Mouse (Mus musculus) ES-E14 (cell line): ENCODE data around the gene Fsd2. TPM values are rescaled to one million over a fixed set of nuclear protein-coding genes. Genes with fewer than 3 reads are reported as not detected.

Source experiments
- DNase-seq: peaks from one replicate; pipeline ENCODE4 v3.0.0-alpha.2; 2013; ENCODE audit warnings: low read depth, low spot score
- H3K27ac ChIP-seq: 2 replicates; pipeline ENCODE4 v1.5.1; 2012; ENCODE audit warnings: low read depth, mild to moderate bottlenecking, low read length, moderate library complexity, mixed read lengths; ENCODE audit not compliant: poor library complexity, insufficient read depth, severe bottlenecking
- H3K36me3 ChIP-seq: 2 replicates; pipeline ENCODE4 v1.6.1; 2012; ENCODE audit warnings: mild to moderate bottlenecking, low read length, moderate library complexity, mixed read lengths; ENCODE audit not compliant: control insufficient read depth, poor library complexity, insufficient read depth, severe bottlenecking
- H3K4me1 ChIP-seq, 2 experiments: fragments of 150-350 bp in 1 of 2; sonication (generic) in 1 of 2; 2 replicates each; pipeline ENCODE4 v1.6.1; 2012; ENCODE audit warnings: low read length in 2 of 2, mild to moderate bottlenecking in 1 of 2, mixed read lengths in 1 of 2; ENCODE audit not compliant: control insufficient read depth in 2 of 2, insufficient read depth in 2 of 2, poor library complexity in 1 of 2
- H3K4me3 ChIP-seq, 2 experiments: fragments of 150-350 bp in 1 of 2; sonication (generic) in 1 of 2; 2 replicates each; pipeline ENCODE4 v1.5.1; 2012; ENCODE audit warnings: low read length in 2 of 2, low read depth in 1 of 2, mild to moderate bottlenecking in 1 of 2, mixed read lengths in 1 of 2; ENCODE audit not compliant: insufficient read depth in 1 of 2, poor library complexity in 1 of 2, severe bottlenecking in 1 of 2
- H3K9ac ChIP-seq: 2 replicates; pipeline ENCODE4 v1.6.1; 2012; ENCODE audit warnings: low read depth, mild to moderate bottlenecking, low read length, mixed read lengths; ENCODE audit not compliant: poor library complexity, insufficient read depth, severe bottlenecking
- H3K9me3 ChIP-seq: fragments of 150-350 bp; sonication (generic); 2 replicates; pipeline ENCODE4 v1.6.1; 2012; ENCODE audit warnings: low read depth, mild to moderate bottlenecking, low read length; ENCODE audit not compliant: control insufficient read depth, insufficient read depth
- CHD2 ChIP-seq: IDR thresholded peaks from 2 replicates; pipeline ENCODE4 v1.6.1; 2014; ENCODE audit warnings: mild to moderate bottlenecking, low read depth, low read length, inconsistent platforms
- HCFC1 ChIP-seq: IDR thresholded peaks from 2 replicates; pipeline ENCODE4 v1.6.1; 2012; ENCODE audit warnings: low read length, inconsistent platforms, borderline replicate concordance; ENCODE audit not compliant: insufficient read depth
- MAFK ChIP-seq: IDR thresholded peaks from 2 replicates; pipeline ENCODE4 v1.6.1; 2014; ENCODE audit warnings: mild to moderate bottlenecking, low read depth, low read length, inconsistent platforms; ENCODE audit not compliant: insufficient read depth
- ZC3H11A ChIP-seq: IDR thresholded peaks from 2 replicates; pipeline ENCODE4 v1.6.1; 2012; ENCODE audit warnings: low read depth, mild to moderate bottlenecking, inconsistent platforms, low read length, borderline replicate concordance
- ZNF384 ChIP-seq: IDR thresholded peaks from 2 replicates; pipeline ENCODE4 v1.6.1; 2012; ENCODE audit warnings: low read depth, low read length, inconsistent platforms
- in situ Hi-C, 2 experiments: fragments of 600-800 bp; cut with MboI; formaldehyde crosslinking; loops; one replicate each; pipeline ENCODE4 v1.15.1; 2025; ENCODE audit warnings: low sequenced_read_pairs in 2 of 2, inconsistent platforms in 1 of 2; ENCODE audit not compliant: unreplicated experiment in 2 of 2
- total RNA-seq: library from RNA; depleted of rRNA; stranded (reverse); fragments of 300-350 nt; gene quantifications from 2 replicates; pipeline ENCODE4 v1.2.3, GENCODE M21; 2012; rRNA removed

Fsd2 gene
- total RNA-seq, 1 experiment = 0.09 TPM

DNA sequence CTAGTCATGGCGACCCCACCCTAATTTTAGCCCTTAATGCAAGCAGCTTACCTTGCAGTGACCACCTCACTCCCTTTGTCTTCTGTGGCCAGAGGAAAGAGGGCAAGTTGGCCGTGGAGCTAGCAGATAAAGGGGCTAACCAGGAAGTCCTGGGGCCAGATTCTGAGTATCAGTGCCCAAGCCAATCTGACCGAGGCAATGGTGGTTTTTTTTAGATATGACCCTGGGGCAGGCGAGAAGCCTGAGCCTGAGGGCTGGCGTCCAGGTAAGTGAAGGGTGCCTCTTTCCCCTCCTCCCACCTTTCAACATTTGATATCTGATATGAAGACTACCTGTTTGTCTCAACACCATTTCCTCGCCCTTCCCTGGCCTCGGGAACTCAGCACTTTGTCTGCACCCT is 68.6 kb downstream of the Fsd2 start, which contains the start of gene BC048679:
BC048679 (minus strand) TSS at position 101 of the 400 bp plus-strand sequence.
- no peak within 1 kb of the TSS for H3K9ac ChIP-seq
- H3K4me3 ChIP-seq = no peak within 1 kb of the TSS

DNA sequence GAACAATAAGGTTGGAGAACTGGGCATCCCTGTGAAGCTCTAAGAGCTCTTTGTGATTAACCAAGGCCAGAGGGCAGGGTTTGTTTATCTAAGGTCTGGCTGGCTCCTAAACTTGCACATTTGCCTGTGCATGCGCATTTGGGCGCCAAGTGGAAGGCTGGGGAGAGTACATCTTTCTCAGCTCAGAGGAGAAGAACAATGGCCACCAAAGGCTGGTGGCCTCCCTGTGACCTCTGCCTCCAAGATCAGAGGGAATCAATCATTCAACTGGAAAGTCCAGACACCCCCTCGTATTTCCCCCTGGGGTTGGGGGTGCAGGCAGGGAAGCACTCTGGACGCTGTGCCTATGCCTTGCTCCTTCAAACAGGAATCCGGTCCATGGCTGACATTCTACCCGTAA is 69.6 kb downstream of the Fsd2 start:
- TF ChIP-seq MAFK (no peak), ZNF384 (no peak), HCFC1 (no peak)
- DNase-seq = no peak
- Histone ChIP-seq H3K9me3 (no peaks in the 10 kb centered on the region), H3K27ac (no peak overlapping the region), H3K36me3 (no peaks in the 10 kb centered on the region), H3K4me3 (no peak overlapping the region), H3K9ac (no peak overlapping the region), H3K4me1 (peaks cover 2 to 32% of the 10 kb centered on the region in 2 experiments)
- in situ Hi-C loops = no loop called here

More for the DNA sequence above, 68.6 kb downstream of the Fsd2 start, which contains the start of gene BC048679:
- DNase-seq = no peak
- in situ Hi-C loops = no loop called here
- no peak within 1 kb of the TSS for H3K27ac ChIP-seq
- no peak for TF ChIP-seq MAFK
- TF ChIP-seq ZNF384 = no peak
- H3K4me1 ChIP-seq = peaks cover 2 to 28% of the 10 kb centered on the region in 2 experiments
- H3K36me3 ChIP-seq = no peaks in the 10 kb centered on the region
- no peaks in the 10 kb centered on the region for H3K9me3 ChIP-seq

DNA sequence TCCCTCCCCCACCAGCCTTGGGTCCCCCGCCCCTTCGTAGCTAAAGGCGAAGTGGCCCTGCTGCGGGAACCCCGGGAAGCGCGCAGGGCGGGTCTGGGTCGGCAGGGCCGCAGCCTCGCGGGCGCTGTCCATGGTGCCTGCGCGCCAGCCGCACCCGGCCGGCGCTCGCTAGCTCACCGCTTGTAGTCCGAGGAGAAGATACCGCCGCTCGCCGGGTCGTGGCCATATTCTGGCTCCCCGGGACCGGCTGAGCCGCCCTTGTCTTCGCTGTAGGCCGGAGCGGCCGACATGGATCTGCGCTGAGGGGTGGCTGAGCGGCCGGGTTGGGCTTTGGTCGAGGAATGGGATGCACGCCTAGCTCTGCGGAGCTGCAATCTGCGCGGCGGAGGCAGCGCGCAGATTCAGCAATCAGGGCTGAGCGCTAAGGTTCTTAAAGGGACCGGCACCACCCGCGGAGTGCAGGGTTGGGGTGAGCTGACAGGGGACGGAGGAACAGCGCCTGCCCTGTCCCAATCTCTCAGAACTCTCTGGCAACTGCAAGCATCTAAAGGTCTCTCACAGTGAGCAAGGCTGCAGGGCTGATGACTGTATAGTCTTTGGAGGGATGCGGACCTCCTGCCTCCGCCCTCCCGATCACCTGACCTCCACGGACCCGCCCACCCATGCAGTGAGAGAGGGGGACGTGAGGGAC is 73.3 kb downstream of the Fsd2 start, which contains the start of gene Ap3b2:
Ap3b2 (minus strand) TSS at position 595 of the 691 bp plus-strand sequence.
- Histone ChIP-seq H3K9ac (peak within 1 kb of the TSS; percentile 68), H3K27ac (no peak within 1 kb of the TSS), H3K36me3 (no peaks in the 10 kb centered on the region), H3K4me1 (peaks cover 4 to 43% of the 10 kb centered on the region in 2 experiments), H3K9me3 (no peaks in the 10 kb centered on the region), H3K4me3 (peak within 1 kb of the TSS; percentile 83 to 85)
- in situ Hi-C loops = no loop called here
- TF ChIP-seq HCFC1 = no peak
- no peak for TF ChIP-seq MAFK
- no peak for TF ChIP-seq ZC3H11A
- TF ChIP-seq ZNF384 = no peak
- no peak for TF ChIP-seq CHD2
- DNase-seq = peak; percentile 51

DNA sequence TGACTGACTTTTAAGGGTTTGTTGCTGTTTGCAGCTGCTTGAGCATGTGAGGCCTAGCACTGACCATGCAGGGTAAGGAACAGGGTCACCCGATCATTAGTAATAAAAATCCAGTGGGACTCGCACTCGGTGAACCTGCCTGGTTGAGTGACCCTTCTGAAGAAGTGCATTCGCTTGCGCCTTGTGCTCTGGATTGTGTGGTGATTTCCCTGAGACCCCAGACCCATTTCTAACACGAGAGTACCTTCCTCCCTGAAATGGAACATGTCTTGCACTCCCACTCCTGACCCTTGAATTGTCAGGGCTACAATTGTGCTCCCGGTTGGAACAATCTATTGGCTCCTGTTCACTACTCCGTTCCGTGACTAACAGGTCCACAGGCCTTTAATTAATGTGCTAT is 74.1 kb downstream of the Fsd2 start:
- Histone ChIP-seq H3K9ac (no peak overlapping the region), H3K9me3 (no peaks in the 10 kb centered on the region), H3K36me3 (no peaks in the 10 kb centered on the region), H3K4me3 (peak overlapping the region in 1 of 2 experiments; percentile 37; a peak in 1 of 4 replicates), H3K4me1 (peaks cover 4 to 43% of the 10 kb centered on the region in 2 experiments), H3K27ac (no peak overlapping the region)
- TF ChIP-seq HCFC1 (no peak), ZNF384 (no peak), MAFK (no peak), CHD2 (no peak), ZC3H11A (no peak)
- in situ Hi-C loops = no loop called here
- DNase-seq = no peak

DNA sequence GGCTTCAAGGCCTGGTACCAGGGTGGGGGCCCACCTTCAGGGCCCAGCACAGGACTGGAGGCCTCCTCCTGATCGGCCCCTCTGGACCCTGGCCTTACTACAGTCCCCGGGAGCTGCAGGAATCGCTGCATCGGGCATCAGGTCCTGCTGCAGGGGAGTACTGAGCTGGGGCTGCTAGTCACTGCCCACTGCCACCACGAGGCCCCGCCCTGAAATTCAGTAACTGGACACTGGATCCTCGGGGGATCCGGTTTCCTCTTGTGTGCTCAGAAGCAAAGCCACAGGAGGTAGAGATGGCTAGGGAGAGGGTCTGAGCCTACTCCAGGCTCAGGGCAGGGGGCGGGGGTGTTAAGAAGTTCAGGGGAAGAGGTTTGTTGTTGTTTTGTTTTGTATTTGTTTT is 77.1 kb downstream of the Fsd2 start:
- no peaks in the 10 kb centered on the region for H3K9me3 ChIP-seq
- H3K9ac ChIP-seq = no peak overlapping the region
- no peak for TF ChIP-seq ZC3H11A
- TF ChIP-seq CHD2 = no peak
- TF ChIP-seq MAFK = no peak
- TF ChIP-seq HCFC1 = no peak
- TF ChIP-seq ZNF384 = no peak
- no peak overlapping the region for H3K27ac ChIP-seq
- in situ Hi-C loops = no loop called here
- H3K4me1 ChIP-seq = peaks cover 4 to 33% of the 10 kb centered on the region in 2 experiments; a peak in 3 of 4 replicates
- H3K36me3 ChIP-seq = no peaks in the 10 kb centered on the region
- no peak for DNase-seq
- no peak overlapping the region for H3K4me3 ChIP-seq

Other genes starting within 250 kb of the Fsd2 start
- 3,128 and 3,434 TPM in 2 replicates for gene Rps17, start 221.7 kb downstream of the Fsd2 start, total RNA-seq
- gene Cpeb1, start 111.5 kb downstream of the Fsd2 start, total RNA-seq = 2.3 and 5.8 TPM in 2 replicates
- 3.8 and 5.3 TPM in 2 replicates for gene Ap3b2, start 73.0 kb downstream of the Fsd2 start, total RNA-seq
- gene BC048679, start 68.7 kb downstream of the Fsd2 start, total RNA-seq = 0.62 TPM in 1 of 2 replicates, not detected in the other
- gene Whamm, start 4.3 kb upstream of the Fsd2 start, total RNA-seq = 10.3 and 10.7 TPM in 2 replicates
- gene Homer2, start 140.6 kb upstream of the Fsd2 start, total RNA-seq = 4.4 and 6.5 TPM in 2 replicates
- 15.4 and 23.3 TPM in 2 replicates for gene Ramac, start 196.0 kb upstream of the Fsd2 start, total RNA-seq
- gene 3110040N11Rik, start 222.5 kb upstream of the Fsd2 start, total RNA-seq = 27.1 and 36.1 TPM in 2 replicates